7 mouse cellular contexts compared by ENCODE assay signal in genomic region chr2:180598157-180598705, GRCm38 (mm10). TPM values are rescaled to one million over a fixed set of nuclear protein-coding genes. Genes with fewer than 3 reads are reported as not detected.
DNase-seq lines count a peak whose midpoint lies in the region; ATAC-seq and TF ChIP-seq lines count a peak whose summit lies in the region.

No protein-coding gene starts in this region.

- no peak for DNase-seq in liver
- DNase-seq in forebrain, embryonic 10.5 days (ENCODE audit: extremely low spot score, low spot score): peak; percentile 49
- peak; percentile 89 for DNase-seq in retina, postnatal 1 day
- DNase-seq in urinary bladder, adult 2 months (ENCODE audit: low spot score): no peak
- no peak for DNase-seq in gastrocnemius, postnatal 25 days

- peak overlapping the region; percentile 21 for H3K4me3 ChIP-seq in liver, embryonic 12.5 days
- H3K4me3 ChIP-seq in forebrain, embryonic 10.5 days: peak overlapping the region; percentile 51
- H3K4me3 ChIP-seq in intestine, postnatal 0 days (ENCODE audit: low read depth, low read length): no peak overlapping the region

- peaks cover 4% of the 10 kb centered on the region; the same call in 1 of the 2 replicates for H3K4me1 ChIP-seq in liver, embryonic 12.5 days
- H3K4me1 ChIP-seq in forebrain, embryonic 10.5 days: peaks cover 44% of the 10 kb centered on the region
- no peaks in the 10 kb centered on the region for H3K4me1 ChIP-seq in intestine, postnatal 0 days (replicated peaks; ENCODE audit: control insufficient read depth, insufficient read depth, low read length)

- 7% methylated on average over 40 of the region's 41 CpGs for WGBS in liver, embryonic 12.5 days (ENCODE audit: insufficient replicate concordance)
- WGBS in forebrain, embryonic 10.5 days: under 1% methylated on average over 41 of the region's 41 CpGs
- WGBS in intestine, postnatal 0 days: 5% methylated on average over 41 of the region's 41 CpGs

- peak overlapping the region; percentile 50 for H3K4me2 ChIP-seq in liver, embryonic 12.5 days
- peak overlapping the region; percentile 21; the same call in 1 of the 2 replicates for H3K4me2 ChIP-seq in intestine, postnatal 0 days (replicated peaks; ENCODE audit: low read depth)

- H3K27ac ChIP-seq in liver, embryonic 12.5 days: no peak overlapping the region
- peak overlapping the region; percentile 76 for H3K27ac ChIP-seq in forebrain, embryonic 10.5 days
- H3K27ac ChIP-seq in intestine, postnatal 0 days (ENCODE audit: low read depth, low read length): no peak overlapping the region

- TF ChIP-seq CTCF in intestine, postnatal 0 days (IDR thresholded peaks at IDR 0.05; ENCODE audit: low read depth): no peak

- no peaks in the 10 kb centered on the region for H3K9me3 ChIP-seq in liver, embryonic 12.5 days (replicated peaks)
- no peaks in the 10 kb centered on the region for H3K9me3 ChIP-seq in forebrain, embryonic 10.5 days
- no peaks in the 10 kb centered on the region for H3K9me3 ChIP-seq in intestine, postnatal 0 days (ENCODE audit: control insufficient read depth)

- H3K36me3 ChIP-seq in liver, embryonic 12.5 days: peaks cover 28% of the 10 kb centered on the region
- peaks cover 34% of the 10 kb centered on the region for H3K36me3 ChIP-seq in forebrain, embryonic 10.5 days (replicated peaks)
- H3K36me3 ChIP-seq in intestine, postnatal 0 days (ENCODE audit: control insufficient read depth, insufficient read depth): peaks cover 26% of the 10 kb centered on the region

- ATAC-seq in liver, embryonic 12.5 days: no peak
- ATAC-seq in intestine, postnatal 0 days: no peak

- no peak overlapping the region for H3K9ac ChIP-seq in liver, embryonic 12.5 days
- no peak overlapping the region for H3K9ac ChIP-seq in intestine, postnatal 0 days (ENCODE audit: low read depth, low read length)

- H3K27me3 ChIP-seq in liver, embryonic 12.5 days (replicated peaks): peaks cover 62% of the 10 kb centered on the region
- peaks cover 55% of the 10 kb centered on the region for H3K27me3 ChIP-seq in forebrain, embryonic 10.5 days (ENCODE audit: poor library complexity, severe bottlenecking)
- H3K27me3 ChIP-seq in intestine, postnatal 0 days (replicated peaks; ENCODE audit: control insufficient read depth, insufficient read depth, low read length): peaks cover 19% of the 10 kb centered on the region

RNA-seq across cellular contexts. Expression of gene Col9a3, which starts 0.6 kb away (rescaled TPM):
- 2.4 and 2.9 TPM in 2 replicates for polyA plus RNA-seq in liver, embryonic 12.5 days (2016; fragmentation: Nextera tagmentation; extraction: Ambion mirVana)
- 3.6 and 3.7 TPM in 2 replicates for polyA plus RNA-seq in forebrain, embryonic 10.5 days (2016; fragmentation: Nextera tagmentation; extraction: Ambion mirVana)
- polyA plus RNA-seq in intestine, postnatal 0 days (2015; fragmentation: Nextera tagmentation; extraction: Ambion mirVana): 1.1 and 1.3 TPM in 2 replicates
- 1.5 and 1.7 TPM in 2 replicates for polyA plus RNA-seq in urinary bladder, adult 2 months (2012; rRNA removed)
- under 1 TPM; 0.16 to 0.59 TPM for total RNA-seq in gastrocnemius, postnatal 25 days (2021)

RNA-seq across cellular contexts. Expression of gene Ogfr, which starts 9.2 kb away (rescaled TPM):
- 31.6 and 32.5 TPM in 2 replicates for polyA plus RNA-seq in liver, embryonic 12.5 days (2016; fragmentation: Nextera tagmentation; extraction: Ambion mirVana)
- 103 and 104 TPM in 2 replicates for polyA plus RNA-seq in forebrain, embryonic 10.5 days (2016; fragmentation: Nextera tagmentation; extraction: Ambion mirVana)
- 32.5 and 34.4 TPM in 2 replicates for polyA plus RNA-seq in intestine, postnatal 0 days (2015; fragmentation: Nextera tagmentation; extraction: Ambion mirVana)
- 28.2 and 31.9 TPM in 2 replicates for polyA plus RNA-seq in urinary bladder, adult 2 months (2012; rRNA removed)
- total RNA-seq in gastrocnemius, postnatal 25 days (2021): 10 to 100 TPM; 20.0 to 23.6 TPM

RNA-seq across cellular contexts. Expression of gene Mrgbp, which starts 17.1 kb away (rescaled TPM):
- 15.2 and 15.6 TPM in 2 replicates for polyA plus RNA-seq in liver, embryonic 12.5 days (2016; fragmentation: Nextera tagmentation; extraction: Ambion mirVana)
- 41.1 and 44.3 TPM in 2 replicates for polyA plus RNA-seq in forebrain, embryonic 10.5 days (2016; fragmentation: Nextera tagmentation; extraction: Ambion mirVana)
- 10.7 and 10.8 TPM in 2 replicates for polyA plus RNA-seq in intestine, postnatal 0 days (2015; fragmentation: Nextera tagmentation; extraction: Ambion mirVana)
- polyA plus RNA-seq in urinary bladder, adult 2 months (2012; rRNA removed): 21.8 and 27.0 TPM in 2 replicates
- 1 to 10 TPM; 4.1 to 4.5 TPM for total RNA-seq in gastrocnemius, postnatal 25 days (2021)

RNA-seq across cellular contexts. Expression of gene Tcfl5, which starts 44.3 kb away (rescaled TPM):
- polyA plus RNA-seq in liver, embryonic 12.5 days (2016; fragmentation: Nextera tagmentation; extraction: Ambion mirVana): 0.08 and 0.26 TPM in 2 replicates
- polyA plus RNA-seq in forebrain, embryonic 10.5 days (2016; fragmentation: Nextera tagmentation; extraction: Ambion mirVana): 0.20 and 0.30 TPM in 2 replicates
- 0.07 TPM in 2 replicates for polyA plus RNA-seq in intestine, postnatal 0 days (2015; fragmentation: Nextera tagmentation; extraction: Ambion mirVana)
- 0.37 and 0.62 TPM in 2 replicates for polyA plus RNA-seq in urinary bladder, adult 2 months (2012; rRNA removed)
- under 1 TPM in 1 of 2 experiments, not detected in 1; 0.18 TPM for total RNA-seq in gastrocnemius, postnatal 25 days (2021)

Comparison
In these comparisons a context has a peak if more than half of its experiments do, and no peak if none do; other contexts are left out.
1. DNase-seq: peak in forebrain, embryonic 10.5 days (single experiment) and retina, postnatal 1 day (single experiment); none in liver (single experiment), urinary bladder, adult 2 months (single experiment) and gastrocnemius, postnatal 25 days (single experiment).